Mouse (Mus musculus) forebrain, embryonic 14.5 days (tissue): ENCODE data around the gene Mptx2. TPM values are rescaled to one million over a fixed set of nuclear protein-coding genes. Genes with fewer than 3 reads are reported as not detected.

ENCODE experiments used
- ATAC-seq: fragments of 200-750 bp; cut with Nextera tagmentation; 2 replicates; pipeline ENCODE4 v1.8.0; 2017; ENCODE audit warnings: mild to moderate bottlenecking, moderate library complexity
- DNase-seq: peaks from one replicate; pipeline ENCODE4 v3.0.0-alpha.2; 2015; ENCODE audit warnings: low spot score
- H3K27ac ChIP-seq: fragments of 300-500 bp; sonication (generic); 2 replicates; pipeline ENCODE4 v1.5.1; 2014; ENCODE audit warnings: low read depth, mild to moderate bottlenecking, control low read depth, low read length, moderate library complexity
- H3K27me3 ChIP-seq: fragments of 300-500 bp; sonication (generic); replicated peaks from 2 replicates; pipeline ENCODE4 v1.6.1; 2014; ENCODE audit warnings: low read length, control low read depth, mixed read lengths; ENCODE audit not compliant: control insufficient read depth, insufficient read depth
- H3K36me3 ChIP-seq: fragments of 300-500 bp; sonication (generic); 2 replicates; pipeline ENCODE4 v1.6.1; 2014; ENCODE audit warnings: low read length, control low read depth; ENCODE audit not compliant: control insufficient read depth, insufficient read depth
- H3K4me1 ChIP-seq: fragments of 300-500 bp; sonication (generic); 2 replicates; pipeline ENCODE4 v1.6.1; 2014; ENCODE audit warnings: antibody characterized with exemption, low read length, control low read depth; ENCODE audit not compliant: control insufficient read depth, insufficient read depth
- H3K4me2 ChIP-seq: fragments of 300-500 bp; sonication (generic); 2 replicates; pipeline ENCODE4 v1.6.1; 2014; ENCODE audit warnings: mild to moderate bottlenecking, control low read depth, low read length
- H3K4me3 ChIP-seq: fragments of 300-500 bp; sonication (generic); 2 replicates; pipeline ENCODE4 v1.5.1; 2014; ENCODE audit warnings: low read depth, low read length, control low read depth
- H3K9ac ChIP-seq: fragments of 300-500 bp; sonication (generic); 2 replicates; pipeline ENCODE4 v1.6.1; 2014; ENCODE audit warnings: mild to moderate bottlenecking, low read length, control low read depth, moderate library complexity
- H3K9me3 ChIP-seq: fragments of 300-500 bp; sonication (generic); replicated peaks from 2 replicates; pipeline ENCODE4 v1.6.1; 2016; ENCODE audit warnings: low read length, control low read depth, mixed read lengths; ENCODE audit not compliant: control insufficient read depth
- WGBS: fragments of 180-500 bp; shearing (Covaris S2); extraction: QIAGEN DNeasy Blood & Tissue Kit; methylation state at CpG from one replicate; pipeline ENCODE4 v1.1.7; 2014; 5-methylcytosine and 5-hydroxymethylcytosine counted together
- polyA plus RNA-seq: library from polyadenylated mRNA; unstranded; fragments of >200 nt; fragmentation: Nextera tagmentation; extraction: Ambion mirVana; gene quantifications from 2 replicates; pipeline ENCODE4 v1.2.1, GENCODE M21; 2014

Gene Mptx2
- polyA plus RNA-seq, result not detected in 2 replicates

DNA sequence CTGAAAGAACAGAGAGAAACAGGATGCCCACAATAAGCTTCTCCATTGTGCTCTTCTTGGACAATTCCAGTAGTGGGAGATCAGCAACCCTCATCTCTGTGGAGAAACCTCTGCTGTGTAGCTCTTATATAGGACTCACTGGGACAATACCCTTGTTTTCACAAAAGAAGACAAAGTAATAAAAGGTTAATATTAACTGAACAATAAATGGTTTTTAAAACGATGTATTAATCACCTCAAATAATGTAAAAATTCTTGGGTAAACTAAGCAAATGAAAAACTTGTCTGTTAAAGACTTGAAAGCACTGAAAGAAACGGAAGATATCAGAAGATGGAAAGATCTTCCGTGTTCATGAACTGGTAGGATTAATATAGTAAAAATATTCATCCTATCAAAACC lies at the start of gene Mptx2:
Gene Mptx2, minus strand, starts transcription at position 101 of the 400 bp plus-strand sequence.
- ATAC-seq (no peak), DNase-seq (no peak)
- Histone ChIP-seq H3K27me3 (no peaks in the 10 kb centered on the region), H3K36me3 (no peaks in the 10 kb centered on the region), H3K4me2 (no peak within 1 kb of the TSS), H3K27ac (no peak within 1 kb of the TSS), H3K9me3 (no peaks in the 10 kb centered on the region), H3K4me1 (no peaks in the 10 kb centered on the region), H3K4me3 (no peak within 1 kb of the TSS), H3K9ac (no peak within 1 kb of the TSS)
- 80% methylated on average over 3 of the region's 3 CpGs for WGBS

DNA sequence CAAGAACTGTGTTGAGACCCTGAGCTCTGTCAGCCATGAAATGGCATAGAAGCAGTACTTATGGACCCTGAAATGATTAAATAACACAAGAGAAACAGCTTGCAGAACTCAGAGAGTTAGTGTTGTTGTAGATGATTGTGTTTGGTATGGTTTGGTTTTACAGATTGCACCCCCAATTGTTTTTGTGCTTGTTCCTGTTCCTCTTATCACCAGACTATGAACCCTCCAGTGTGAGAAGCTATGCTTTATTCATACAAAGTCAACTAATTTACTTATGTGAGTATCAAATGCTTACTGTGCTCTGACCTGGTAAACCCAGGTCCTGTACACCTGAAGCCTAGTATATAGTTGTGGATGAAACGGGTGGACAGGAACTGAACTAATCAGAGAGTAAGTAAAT lies 49.0 kb upstream of the Mptx2 start:
- ATAC-seq (no peak), DNase-seq (no peak)
- peaks cover 2% of the 10 kb centered on the region; the same call in 1 of the 2 replicates for H3K4me1 ChIP-seq
- H3K36me3 ChIP-seq, result no peaks in the 10 kb centered on the region
- no peak overlapping the region for H3K4me2 ChIP-seq
- no peak overlapping the region for H3K9ac ChIP-seq
- no peaks in the 10 kb centered on the region for H3K27me3 ChIP-seq
- no peak overlapping the region for H3K27ac ChIP-seq
- no peak overlapping the region for H3K4me3 ChIP-seq
- no peaks in the 10 kb centered on the region for H3K9me3 ChIP-seq
- 81% methylated on average over 1 of the region's 1 CpGs for WGBS

DNA sequence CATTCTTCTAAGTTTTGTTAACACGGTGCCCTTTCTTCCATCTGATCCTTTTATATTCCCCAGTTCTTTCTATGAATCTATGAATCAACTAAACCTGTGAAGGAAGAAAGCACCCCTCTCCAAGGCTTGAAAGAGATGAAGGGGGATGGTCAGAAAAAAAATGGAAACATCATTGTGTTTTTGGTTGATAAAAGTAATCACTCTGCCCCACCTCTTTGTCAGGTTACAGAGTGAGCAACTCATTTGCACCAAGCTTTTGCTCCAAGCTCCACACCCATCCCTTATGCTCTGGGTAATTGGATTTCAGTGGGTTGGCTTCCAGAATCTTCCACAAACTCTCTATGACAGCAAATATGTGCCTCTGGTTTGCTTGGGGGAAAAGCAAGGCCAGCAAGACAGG lies 47.8 kb upstream of the Mptx2 start:
- H3K9me3 ChIP-seq, result no peaks in the 10 kb centered on the region
- no peak overlapping the region for H3K4me3 ChIP-seq
- no peaks in the 10 kb centered on the region for H3K36me3 ChIP-seq
- H3K27me3 ChIP-seq, result no peaks in the 10 kb centered on the region
- no peak for ATAC-seq
- no peak overlapping the region for H3K9ac ChIP-seq
- no peak for DNase-seq
- no peak overlapping the region for H3K4me2 ChIP-seq
- WGBS, result 83% methylated on average over 1 of the region's 1 CpGs
- H3K27ac ChIP-seq, result no peak overlapping the region
- peaks cover 2% of the 10 kb centered on the region; the same call in 1 of the 2 replicates for H3K4me1 ChIP-seq

DNA sequence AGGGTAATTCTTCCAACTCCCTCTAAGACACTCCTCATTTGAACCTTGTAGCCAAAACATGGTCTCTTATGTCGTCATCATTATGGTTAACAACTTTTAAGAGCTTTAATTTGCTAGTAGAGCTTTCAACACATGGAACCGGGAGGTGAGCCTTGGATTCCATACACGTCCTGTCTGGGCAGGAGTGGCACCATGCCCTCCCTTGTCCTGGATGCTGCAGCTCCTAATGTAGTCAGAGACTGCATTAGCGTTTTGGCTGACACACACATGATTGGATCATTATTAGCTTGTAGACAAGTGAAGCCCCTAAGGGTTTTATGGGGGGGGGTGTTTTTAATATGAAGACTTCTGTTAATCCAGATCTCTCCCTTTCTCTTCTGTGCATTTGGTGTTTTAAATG lies 47.4 kb upstream of the Mptx2 start:
- 41% methylated on average over 4 of the region's 4 CpGs for WGBS

DNA sequence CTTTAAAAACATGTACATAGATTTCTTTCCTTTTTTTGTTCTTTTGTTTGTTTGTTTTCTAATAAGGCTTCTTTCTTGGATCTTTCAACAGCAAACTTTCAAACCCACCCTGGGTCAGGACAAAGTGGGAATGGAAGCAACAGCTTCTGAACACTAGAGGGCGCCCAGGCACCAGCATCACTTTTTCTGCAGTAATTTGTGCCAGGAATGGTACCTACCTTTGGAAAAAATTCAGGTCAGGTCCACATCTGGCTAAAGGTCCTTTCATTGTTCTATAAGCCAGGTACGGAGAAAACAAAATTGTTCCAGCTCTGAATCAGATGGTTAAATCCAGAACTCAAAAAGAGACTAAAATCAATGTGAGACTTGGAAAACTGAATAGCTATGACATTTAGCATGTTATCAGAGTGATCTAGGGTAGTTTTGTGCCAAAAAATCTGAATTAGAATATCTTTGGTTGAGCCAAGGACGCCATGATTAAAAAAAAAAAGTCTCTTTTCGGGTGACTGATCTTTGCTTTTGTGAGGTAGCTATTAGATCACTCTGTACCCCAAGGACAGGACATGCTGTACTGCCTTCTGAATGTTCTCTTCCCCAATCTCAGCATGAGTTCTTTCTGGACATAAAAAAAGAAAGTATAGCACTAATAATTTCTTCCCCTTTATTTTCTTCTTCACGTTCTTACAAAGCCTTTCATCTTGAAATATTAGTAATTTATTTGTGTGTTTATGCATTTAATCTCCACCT lies 46.4 kb upstream of the Mptx2 start:
- H3K4me1 ChIP-seq, result peaks cover 2% of the 10 kb centered on the region; the same call in 1 of the 2 replicates

More for the DNA sequence above, 47.4 kb upstream of the Mptx2 start:
- H3K9me3 ChIP-seq, result no peaks in the 10 kb centered on the region
- H3K4me1 ChIP-seq, result peaks cover 2% of the 10 kb centered on the region; the same call in 1 of the 2 replicates
- H3K36me3 ChIP-seq, result no peaks in the 10 kb centered on the region
- H3K27me3 ChIP-seq, result no peaks in the 10 kb centered on the region
- no peak overlapping the region for H3K4me3 ChIP-seq
- peak; percentile 32; the same call in 1 of the 2 replicates for ATAC-seq
- H3K4me2 ChIP-seq, result no peak overlapping the region
- peak; percentile 42 for DNase-seq
- H3K9ac ChIP-seq, result no peak overlapping the region
- no peak overlapping the region for H3K27ac ChIP-seq

GRCm38 (mm10) chr1:173322249-173322627 lies 44.7 kb upstream of the Mptx2 start:
- Histone ChIP-seq H3K27me3 (no peaks in the 10 kb centered on the region), H3K4me2 (no peak overlapping the region), H3K36me3 (no peaks in the 10 kb centered on the region), H3K4me3 (no peak overlapping the region), H3K4me1 (peaks cover 2% of the 10 kb centered on the region; the same call in 1 of the 2 replicates), H3K9me3 (no peaks in the 10 kb centered on the region), H3K9ac (no peak overlapping the region), H3K27ac (no peak overlapping the region)
- 64% methylated on average over 6 of the region's 6 CpGs for WGBS
- no peak for ATAC-seq
- DNase-seq, result no peak

More for the DNA sequence above, 46.4 kb upstream of the Mptx2 start:
- Histone ChIP-seq H3K27ac (no peak overlapping the region), H3K27me3 (no peaks in the 10 kb centered on the region), H3K4me2 (no peak overlapping the region), H3K36me3 (no peaks in the 10 kb centered on the region), H3K9ac (no peak overlapping the region), H3K9me3 (no peaks in the 10 kb centered on the region), H3K4me3 (no peak overlapping the region)
- WGBS, result 38% methylated on average over 5 of the region's 5 CpGs
- DNase-seq (peak; percentile 61), ATAC-seq (no peak)

DNA sequence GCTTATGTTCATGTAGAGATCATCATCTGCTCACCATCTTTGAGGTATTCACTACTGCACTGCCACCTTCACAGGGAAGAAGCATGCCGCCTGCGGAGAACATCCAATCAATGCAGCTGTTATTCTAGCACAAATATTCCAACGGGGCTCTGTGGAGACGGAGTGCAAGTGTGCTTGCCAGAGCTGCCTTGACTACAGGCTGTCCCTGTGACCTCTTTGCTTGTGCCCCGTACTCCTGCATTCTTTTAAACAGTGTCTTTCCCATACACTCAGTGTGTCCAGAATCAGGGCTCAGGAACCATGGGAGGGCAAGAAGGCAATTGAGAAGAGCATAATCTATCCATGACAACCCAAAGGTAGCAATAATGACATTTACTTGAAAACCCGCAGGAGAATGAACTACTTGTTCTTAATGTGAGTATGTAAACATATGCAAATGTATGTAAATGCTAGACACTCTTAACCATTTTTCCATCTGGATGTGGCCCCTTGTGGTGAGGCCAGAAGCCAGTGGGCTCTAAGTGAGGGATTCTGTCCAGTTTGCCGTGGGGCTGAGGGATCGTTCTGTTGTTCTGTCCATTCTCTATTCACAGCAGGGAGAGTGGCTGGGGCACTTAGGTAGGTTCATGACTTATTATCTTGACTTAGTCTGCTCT lies 44.1 kb upstream of the Mptx2 start:
- no peak overlapping the region for H3K9ac ChIP-seq
- no peak for DNase-seq
- no peaks in the 10 kb centered on the region for H3K36me3 ChIP-seq
- ATAC-seq, result peak; percentile 42; the same call in 1 of the 2 replicates
- no peak overlapping the region for H3K4me2 ChIP-seq
- H3K9me3 ChIP-seq, result no peaks in the 10 kb centered on the region
- peaks cover 2% of the 10 kb centered on the region; the same call in 1 of the 2 replicates for H3K4me1 ChIP-seq
- H3K4me3 ChIP-seq, result no peak overlapping the region
- H3K27me3 ChIP-seq, result no peaks in the 10 kb centered on the region
- no peak overlapping the region for H3K27ac ChIP-seq
- WGBS, result 53% methylated on average over 8 of the region's 8 CpGs

GRCm38 (mm10) chr1:173317925-173318477 lies 40.4 kb upstream of the Mptx2 start:
- Histone ChIP-seq H3K4me3 (no peak overlapping the region), H3K27ac (no peak overlapping the region), H3K36me3 (no peaks in the 10 kb centered on the region), H3K9me3 (no peaks in the 10 kb centered on the region), H3K9ac (no peak overlapping the region), H3K4me1 (no peaks in the 10 kb centered on the region), H3K27me3 (no peaks in the 10 kb centered on the region), H3K4me2 (no peak overlapping the region)
- no peak for ATAC-seq
- DNase-seq, result no peak
- 93% methylated on average over 2 of the region's 2 CpGs for WGBS

- H3K4me3 ChIP-seq, result no peak overlapping the region
- no peak overlapping the region for H3K27ac ChIP-seq
- no peak for DNase-seq
- H3K9me3 ChIP-seq, result no peaks in the 10 kb centered on the region
- H3K4me2 ChIP-seq, result no peak overlapping the region
- no peaks in the 10 kb centered on the region for H3K36me3 ChIP-seq
- WGBS, result 92% methylated on average over 3 of the region's 3 CpGs
- H3K9ac ChIP-seq, result no peak overlapping the region
- H3K27me3 ChIP-seq, result no peaks in the 10 kb centered on the region
- no peak for ATAC-seq
- H3K4me1 ChIP-seq, result no peaks in the 10 kb centered on the region
Observed at GRCm38 (mm10) chr1:173315725-173316124, 38.1 kb upstream of the Mptx2 start.
